Mouse (Mus musculus) embryonic fibroblast, embryonic 13.5 days (primary cell): ENCODE data around the gene Actl6a. TPM values are rescaled to one million over a fixed set of nuclear protein-coding genes. Genes with fewer than 3 reads are reported as not detected.
"Not testable (repeated sequence)": the region's sequence is repeated elsewhere in the genome, so short reads cannot be mapped to it uniquely, and the experiment has no call there.

Source experiments
- H3K27ac ChIP-seq: 2 replicates; pipeline ENCODE4 v1.5.1; 2012; ENCODE audit warnings: low read length, control low read depth, inconsistent platforms; ENCODE audit not compliant: insufficient read depth
- H3K4me1 ChIP-seq: 2 replicates; pipeline ENCODE4 v1.6.1; 2011; ENCODE audit warnings: low read length; ENCODE audit not compliant: control insufficient read depth, insufficient read depth
- H3K4me3 ChIP-seq: 2 replicates; pipeline ENCODE4 v1.5.1; 2011; ENCODE audit warnings: mild to moderate bottlenecking, control low read depth, low read length; ENCODE audit not compliant: insufficient read depth
- CTCF ChIP-seq: IDR thresholded peaks from 2 replicates; pipeline ENCODE4 v1.5.1; 2011; ENCODE audit warnings: mild to moderate bottlenecking, control low read depth, low read length, moderate library complexity, borderline replicate concordance; ENCODE audit not compliant: insufficient read depth
- POLR2A ChIP-seq: IDR thresholded peaks from 2 replicates; pipeline ENCODE4 v1.6.1; 2011; ENCODE audit warnings: low read depth, mild to moderate bottlenecking, control low read depth, low read length, moderate library complexity
- polyA plus RNA-seq: library from polyadenylated mRNA; stranded (reverse); fragments of >200 nt; gene quantifications from 2 replicates; pipeline ENCODE4 v1.2.4, GENCODE M21; 2011; ENCODE audit warnings: low read depth; ENCODE audit not compliant: missing spikeins, insufficient read length

Actl6a gene
- 51.3 and 62.1 TPM in 2 replicates for polyA plus RNA-seq

DNA sequence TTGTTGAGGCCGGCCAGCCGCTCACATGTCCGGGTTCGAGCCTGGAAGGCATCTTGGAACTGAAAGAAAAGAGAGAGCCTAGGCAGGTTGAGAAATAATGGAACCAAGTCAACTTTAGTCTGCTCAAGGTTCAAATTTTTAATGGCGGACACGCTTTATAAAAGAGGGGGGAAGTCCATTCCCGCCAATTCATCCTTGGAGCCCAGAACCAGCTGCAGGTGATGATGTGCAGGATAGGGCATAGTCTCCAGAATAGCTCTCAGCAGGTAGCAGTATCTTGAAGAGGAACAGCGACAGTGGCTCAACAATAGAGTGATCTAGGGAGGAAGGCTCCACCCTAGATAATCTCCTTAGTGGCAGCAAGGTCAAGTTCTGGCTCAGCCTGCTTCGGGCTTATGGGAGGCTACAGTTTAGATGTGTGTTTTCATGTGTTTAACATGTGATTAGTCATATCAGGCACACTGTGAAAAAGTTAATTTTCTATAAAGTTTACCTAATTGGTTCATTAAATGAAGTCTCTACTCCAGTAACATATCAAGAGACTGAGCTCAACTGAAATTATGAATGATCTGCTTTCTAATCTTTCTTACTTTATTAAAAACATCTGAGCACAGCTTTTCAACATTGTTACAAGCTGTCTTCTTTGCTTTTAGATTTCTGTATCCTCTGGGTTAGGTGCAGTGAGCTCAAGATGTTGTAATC, at the start of gene Actl6a:
Gene Actl6a (plus strand): TSS at position 652 of the 702 bp plus-strand sequence.
- not testable (repeated sequence) for H3K4me1 ChIP-seq, H3K4me3 ChIP-seq

DNA sequence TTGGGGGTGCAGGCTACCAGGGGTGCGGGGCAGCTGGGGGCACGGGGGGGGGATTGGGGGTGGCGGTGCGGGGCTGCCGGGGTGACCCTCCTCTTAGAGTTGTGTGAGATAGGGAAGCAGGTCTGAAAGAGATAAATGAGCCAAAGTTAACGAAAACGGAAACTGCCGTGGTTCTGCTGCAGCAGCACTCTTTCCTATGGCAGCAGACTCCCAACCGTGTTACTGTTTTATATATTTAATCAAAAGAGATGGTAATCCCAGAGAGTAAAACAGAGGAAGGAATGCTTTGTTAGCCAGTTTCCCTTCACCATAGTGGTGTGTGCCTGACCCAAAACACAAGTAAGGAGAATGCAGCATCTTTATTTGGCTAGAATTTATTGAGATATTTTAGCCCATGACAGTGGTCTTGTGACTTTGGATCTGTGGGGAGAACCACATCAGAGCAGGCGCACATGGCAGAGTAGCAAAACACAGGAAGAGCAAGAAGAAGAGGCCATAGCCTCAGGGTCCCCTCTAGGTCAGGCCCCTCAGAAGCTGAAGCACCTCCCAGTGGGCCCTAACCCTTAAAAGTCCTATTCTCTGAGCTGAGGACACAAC, 49.6 kb upstream of the Actl6a start:
- TF ChIP-seq POLR2A (no peak), CTCF (no peak)
- no peak overlapping the region for H3K4me3 ChIP-seq
- H3K4me1 ChIP-seq: no peaks in the 10 kb centered on the region
- no peak overlapping the region for H3K27ac ChIP-seq

More for the DNA sequence above, at the start of gene Actl6a:
- not testable (repeated sequence) for H3K27ac ChIP-seq

DNA sequence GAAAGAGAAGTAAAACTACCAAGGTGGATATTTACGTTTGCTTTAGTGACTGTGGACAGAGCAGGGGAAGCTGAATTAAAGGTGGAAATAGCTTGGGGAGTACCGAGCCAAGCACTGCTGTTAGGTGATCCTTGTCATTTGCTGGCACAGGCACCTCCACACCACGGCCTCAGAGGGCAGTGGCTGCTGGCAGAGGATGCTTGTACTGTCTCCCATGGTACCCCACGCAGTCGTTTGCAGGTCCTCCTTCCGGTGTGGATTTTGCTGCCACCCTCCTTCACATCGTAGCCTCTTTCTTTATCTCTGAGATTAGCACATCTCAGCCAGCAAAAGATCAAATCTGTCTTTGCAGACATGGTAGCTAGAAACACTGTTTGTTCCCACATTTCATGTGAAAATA, 47.7 kb upstream of the Actl6a start:
- Histone ChIP-seq H3K27ac (no peak overlapping the region), H3K4me3 (no peak overlapping the region), H3K4me1 (no peaks in the 10 kb centered on the region)
- TF ChIP-seq CTCF (no peak), POLR2A (no peak)

DNA sequence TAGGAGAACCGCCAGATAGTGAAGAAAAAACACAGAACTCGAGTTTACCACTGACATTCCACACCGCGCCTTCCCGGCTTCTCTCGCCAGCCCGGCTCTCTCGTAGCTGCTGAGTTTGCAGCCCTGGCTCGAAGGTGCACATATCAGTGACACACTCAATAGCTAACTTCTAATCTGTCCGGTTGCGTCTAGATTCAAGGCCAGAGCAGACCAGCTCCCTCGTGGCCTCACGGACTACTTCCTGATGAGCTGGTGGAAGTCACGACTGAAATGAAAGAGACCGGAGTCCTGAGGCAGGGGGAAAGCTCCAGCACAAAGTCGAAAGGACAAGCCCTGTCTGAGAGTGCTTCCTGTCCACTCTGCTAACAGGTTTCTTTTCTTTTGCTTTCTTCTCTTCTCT, 47.3 kb upstream of the Actl6a start:
- Histone ChIP-seq H3K4me1 (no peaks in the 10 kb centered on the region), H3K27ac (no peak overlapping the region), H3K4me3 (no peak overlapping the region)
- TF ChIP-seq CTCF (no peak), POLR2A (no peak)

DNA sequence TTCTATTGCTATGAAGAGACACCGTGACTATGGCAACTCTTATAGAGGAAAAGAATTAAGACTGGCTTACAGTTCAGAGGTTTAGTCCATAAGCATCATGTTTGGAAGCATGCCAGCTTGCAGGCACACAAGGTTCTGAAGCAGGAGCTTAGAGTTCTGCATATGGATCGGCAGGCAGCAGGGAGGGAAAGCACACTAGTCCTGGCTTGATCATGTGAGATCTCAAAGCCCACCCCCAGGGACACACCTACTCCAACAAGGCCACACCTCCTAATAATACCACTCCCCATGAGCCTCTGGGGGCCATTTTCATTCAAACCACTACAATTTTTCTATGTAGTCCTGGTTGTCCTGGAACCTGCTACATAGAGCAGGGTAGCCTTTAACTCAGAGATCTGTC, 46.6 kb upstream of the Actl6a start:
- no peak overlapping the region for H3K4me3 ChIP-seq
- TF ChIP-seq POLR2A (no peak), CTCF (no peak)
- H3K4me1 ChIP-seq: no peaks in the 10 kb centered on the region
- no peak overlapping the region for H3K27ac ChIP-seq

DNA sequence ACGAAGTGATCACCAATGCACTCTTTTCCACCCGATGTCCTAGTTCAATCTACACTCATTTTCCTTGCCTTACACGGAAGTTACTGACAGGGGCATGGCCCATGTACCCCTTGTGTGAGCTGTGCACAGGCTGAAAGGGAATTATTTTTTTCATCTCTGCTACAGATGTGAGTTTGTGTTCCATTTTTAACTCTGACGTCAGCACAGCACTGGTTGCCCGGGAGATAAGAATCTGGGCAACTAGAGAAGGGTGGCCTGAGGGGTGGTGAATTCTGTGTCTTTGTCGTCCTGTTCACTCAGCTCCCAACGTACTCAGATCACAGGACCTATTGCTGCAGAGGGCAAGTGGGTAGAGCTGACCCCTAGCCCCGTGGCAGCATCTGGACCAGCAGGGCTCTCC, 45.8 kb upstream of the Actl6a start:
- no peak for TF ChIP-seq POLR2A
- no peak for TF ChIP-seq CTCF
- Histone ChIP-seq H3K4me3 (no peak overlapping the region), H3K27ac (no peak overlapping the region), H3K4me1 (no peaks in the 10 kb centered on the region)

DNA sequence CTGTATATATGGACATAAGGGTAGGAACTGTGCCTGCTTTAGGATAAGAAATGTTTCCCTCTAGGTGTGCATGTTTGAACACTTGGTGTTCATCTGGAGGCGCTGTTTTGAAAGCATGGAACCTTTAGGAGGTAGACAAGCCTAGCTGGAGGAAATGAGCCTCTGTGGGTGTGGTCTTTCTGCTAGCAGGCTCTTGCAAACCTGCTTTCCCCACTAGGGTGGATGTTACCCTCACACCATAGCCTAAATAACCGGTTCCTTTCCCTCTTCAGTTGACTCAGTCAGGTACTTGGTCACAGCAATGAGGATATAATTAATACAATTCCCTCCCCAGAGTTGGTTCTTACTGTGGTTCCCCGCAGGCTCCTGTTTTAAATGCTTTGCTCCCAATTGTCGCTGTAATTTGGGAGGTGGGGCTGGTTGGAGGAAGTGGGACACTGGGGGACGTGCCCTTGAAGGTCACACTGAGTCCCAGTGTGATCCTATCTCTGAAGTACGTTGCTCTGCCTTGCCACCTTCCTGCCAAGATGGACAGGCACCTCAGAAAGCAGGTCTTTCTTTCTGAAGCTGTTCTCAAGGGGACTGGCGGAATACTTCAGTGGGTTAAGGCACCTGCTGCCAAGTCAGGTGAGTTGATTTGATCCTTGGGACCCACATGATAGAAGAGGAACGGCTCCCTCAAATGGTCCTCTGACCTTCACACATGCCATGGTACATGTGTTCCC, 45.1 kb upstream of the Actl6a start:
- Histone ChIP-seq H3K4me3 (no peak overlapping the region), H3K4me1 (no peaks in the 10 kb centered on the region), H3K27ac (no peak overlapping the region)
- TF ChIP-seq CTCF (no peak), POLR2A (no peak)

DNA sequence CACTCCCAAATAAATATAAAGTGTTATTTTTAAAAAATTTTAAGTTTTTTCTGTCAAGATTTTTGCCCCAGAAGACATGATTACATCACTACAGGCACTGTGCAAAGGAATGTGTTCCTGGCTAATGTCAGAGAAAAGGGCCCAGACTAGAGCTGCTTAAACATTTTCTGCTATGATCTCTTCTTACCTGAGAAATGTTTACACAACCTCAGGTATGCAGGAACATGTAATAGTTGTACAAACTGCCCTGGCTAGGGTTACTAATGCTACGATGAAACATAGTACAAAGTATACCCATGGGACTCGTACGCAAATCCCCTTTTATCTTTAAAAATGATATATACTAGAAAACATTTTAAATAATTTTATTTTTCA, 44.6 kb upstream of the Actl6a start:
- no peak overlapping the region for H3K4me3 ChIP-seq
- H3K4me1 ChIP-seq: no peaks in the 10 kb centered on the region
- TF ChIP-seq POLR2A: no peak
- no peak for TF ChIP-seq CTCF
- no peak overlapping the region for H3K27ac ChIP-seq

DNA sequence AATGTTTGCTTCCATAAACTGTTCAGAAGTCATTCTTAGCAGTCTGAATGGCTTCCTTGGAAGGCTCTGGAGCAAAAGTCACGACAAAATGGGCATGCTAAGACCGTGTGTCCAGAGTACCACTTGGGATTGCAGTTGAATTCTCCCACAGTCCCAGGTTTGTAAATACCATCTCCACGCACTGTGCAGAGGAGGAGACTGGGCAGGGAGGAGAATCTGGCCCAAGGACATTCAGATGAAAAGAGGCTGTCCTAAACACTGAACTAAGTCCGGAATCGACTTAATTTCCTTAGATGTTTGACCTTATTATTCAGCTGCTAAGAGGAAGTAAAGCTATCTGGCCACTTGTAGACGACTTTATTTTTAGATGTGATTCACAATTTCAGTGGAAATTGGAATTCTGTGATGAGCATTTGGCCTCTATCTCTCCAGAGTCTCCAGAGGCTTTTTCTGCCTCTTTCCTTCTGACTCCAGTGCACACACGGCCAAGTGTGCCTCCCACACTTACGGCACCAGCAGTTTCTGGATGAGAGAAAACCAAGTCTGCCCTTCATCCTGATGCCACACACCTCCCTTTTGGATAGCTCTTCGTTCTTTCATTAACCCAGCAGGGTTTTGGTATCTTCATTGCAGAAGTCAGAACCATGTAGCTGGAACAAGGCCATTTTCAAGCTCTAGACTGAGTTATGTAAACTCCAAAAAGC, 37.7 kb upstream of the Actl6a start:
- H3K27ac ChIP-seq: no peak overlapping the region
- no peak for TF ChIP-seq POLR2A
- no peak for TF ChIP-seq CTCF
- no peak overlapping the region for H3K4me3 ChIP-seq
- no peaks in the 10 kb centered on the region for H3K4me1 ChIP-seq
